Mouse (Mus musculus) forebrain, embryonic 10.5 days (tissue): ENCODE results near the gene Cd300lg. TPM values are rescaled to one million over a fixed set of nuclear protein-coding genes. Genes with fewer than 3 reads are reported as not detected.
A peak's percentile ranks its signal among the peaks of the same experiment; 100 is the strongest.

Source experiments
- DNase-seq: peaks from one replicate; pipeline ENCODE4 v3.0.0-alpha.2; 2017; ENCODE audit warnings: low spot score; ENCODE audit errors: extremely low spot score
- H3K27ac ChIP-seq: fragments of 300-500 bp; sonication (generic); 2 replicates; pipeline ENCODE4 v1.5.1; 2016; ENCODE audit warnings: mild to moderate bottlenecking
- H3K27me3 ChIP-seq: fragments of 300-500 bp; sonication (generic); 2 replicates; pipeline ENCODE4 v1.6.1; 2016; ENCODE audit warnings: mild to moderate bottlenecking; ENCODE audit not compliant: poor library complexity, severe bottlenecking
- H3K36me3 ChIP-seq: fragments of 300-500 bp; sonication (generic); replicated peaks from 2 replicates; pipeline ENCODE4 v1.6.1; 2016; ENCODE audit warnings: mild to moderate bottlenecking, moderate library complexity
- H3K4me1 ChIP-seq: fragments of 300-500 bp; sonication (generic); 2 replicates; pipeline ENCODE4 v1.6.1; 2016
- H3K4me3 ChIP-seq: fragments of 300-500 bp; sonication (generic); 2 replicates; pipeline ENCODE4 v1.5.1; 2016; ENCODE audit warnings: mild to moderate bottlenecking, moderate library complexity
- H3K9me3 ChIP-seq: fragments of 300-500 bp; sonication (generic); 2 replicates; pipeline ENCODE4 v1.6.1; 2016; ENCODE audit warnings: mild to moderate bottlenecking, moderate library complexity
- WGBS: fragments of 180-500 bp; shearing (Covaris S2); methylation state at CpG from one replicate; pipeline ENCODE4 v1.1.7; 2016; 5-methylcytosine and 5-hydroxymethylcytosine counted together
- polyA plus RNA-seq: library from polyadenylated mRNA; unstranded; fragments of >200 nt; fragmentation: Nextera tagmentation; extraction: Ambion mirVana; gene quantifications from 2 replicates; pipeline ENCODE4 v1.2.1, GENCODE M21; 2016

The Cd300lg gene
- polyA plus RNA-seq, 1 experiment from 2014 or later: 0.14 TPM

DNA sequence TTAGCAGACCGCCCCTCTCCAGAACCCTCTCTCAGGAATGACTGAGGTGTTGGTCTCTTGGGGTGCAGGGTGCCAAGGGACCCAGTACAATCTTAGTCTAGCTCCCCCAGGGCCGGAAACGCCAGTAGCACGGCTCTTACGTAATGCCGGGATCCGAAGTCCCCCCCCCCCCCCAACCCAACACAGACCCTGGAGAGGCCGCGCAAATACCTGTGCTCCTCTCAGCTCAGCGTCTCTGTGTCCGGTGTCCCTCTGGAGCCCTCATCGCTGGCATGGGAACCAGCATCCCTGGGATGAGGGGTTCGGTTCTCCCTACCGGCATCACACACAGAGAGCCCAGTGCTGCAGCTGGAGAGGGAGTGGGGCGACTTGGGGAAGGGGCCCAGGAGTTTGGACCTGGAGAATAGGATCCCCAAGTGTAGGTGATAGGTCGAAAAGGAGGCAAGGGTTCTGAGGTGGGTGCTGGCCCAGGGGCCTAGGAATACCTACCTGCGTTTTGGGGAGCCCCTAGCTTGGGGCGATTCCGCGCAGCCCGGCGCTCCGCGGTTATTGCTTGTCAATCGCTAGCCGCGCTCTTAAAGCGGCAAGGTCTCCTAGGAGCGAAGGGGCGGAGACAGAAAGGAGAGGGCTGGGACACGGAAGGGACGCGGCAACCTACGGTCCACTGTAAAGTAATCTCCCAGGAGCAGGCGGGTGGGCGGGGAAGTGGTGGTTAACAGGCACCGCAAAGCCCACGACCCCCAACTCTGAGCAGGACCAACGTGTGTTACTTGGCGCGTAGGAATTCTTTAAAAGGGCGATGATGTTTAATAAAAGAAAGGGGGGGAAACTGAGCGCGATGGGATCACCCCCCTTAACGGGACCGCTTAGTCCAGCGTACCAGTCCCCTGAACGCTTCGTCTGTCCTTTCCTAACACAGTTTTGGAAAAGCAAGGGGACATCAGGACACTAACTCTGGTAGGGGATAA, 46.9 kb downstream of the Cd300lg start, which contains the start of gene Mpp2:
TSS of gene Mpp2 (minus strand) at position 585 of the 968 bp plus-strand sequence.
- Histone ChIP-seq H3K27ac (peak within 1 kb of the TSS; percentile 94), H3K4me3 (peak within 1 kb of the TSS; percentile 79), H3K9me3 (peaks cover 7% of the 10 kb centered on the region; the same call in 1 of the 2 replicates), H3K36me3 (peaks cover 18% of the 10 kb centered on the region), H3K4me1 (peaks cover 60% of the 10 kb centered on the region), H3K27me3 (0 out of 2 replicates have a peak, but pooled peaks cover 15% of the 10 kb centered on the region)
- peak; percentile 85 for DNase-seq
- WGBS: under 1% methylated on average over 49 of the region's 49 CpGs

DNA sequence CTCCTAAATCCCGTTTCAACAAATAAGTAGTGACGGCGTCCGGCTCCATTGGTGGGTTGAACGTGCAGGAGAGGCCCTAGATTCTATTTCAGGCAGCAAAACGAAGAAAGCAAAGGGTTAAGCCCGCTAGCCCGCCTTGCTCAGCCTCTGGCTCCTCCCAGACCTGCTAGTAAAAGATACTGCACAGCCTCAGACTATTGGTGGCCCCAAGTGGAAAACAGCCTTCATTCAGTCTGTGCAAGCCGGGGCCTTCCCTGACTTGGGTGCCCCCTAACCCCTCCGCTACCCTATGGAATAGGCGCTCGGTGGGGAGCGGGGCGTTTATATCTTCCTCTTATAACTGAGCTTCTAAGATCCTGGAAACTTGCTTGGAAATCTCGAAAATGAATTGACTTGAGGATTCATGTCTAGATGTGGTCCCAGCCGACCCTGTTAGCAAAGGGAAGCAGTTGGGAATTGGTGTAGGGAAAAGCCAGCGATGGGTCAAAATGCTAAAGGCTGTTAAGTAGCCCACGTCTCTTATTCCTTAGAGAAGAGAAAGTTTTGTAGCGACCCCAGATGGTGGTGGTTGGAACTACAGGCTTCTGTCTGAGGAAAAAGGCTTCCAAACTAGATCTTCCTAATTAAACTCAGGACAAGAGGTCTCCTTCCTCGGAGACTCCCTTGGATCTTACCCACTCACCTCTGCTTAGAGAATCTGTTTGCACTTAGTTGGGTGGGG, 47.9 kb downstream of the Cd300lg start:
- H3K4me3 ChIP-seq: peak overlapping the region; percentile 79
- peak overlapping the region; percentile 94 for H3K27ac ChIP-seq
- 0 out of 2 replicates have a peak, but pooled peaks cover 15% of the 10 kb centered on the region for H3K27me3 ChIP-seq
- WGBS: under 1% methylated on average over 20 of the region's 20 CpGs
- 0 out of 2 replicates have a peak, but pooled peaks cover under 1% of the 10 kb centered on the region for H3K9me3 ChIP-seq
- DNase-seq: peak; percentile 86
- H3K4me1 ChIP-seq: peaks cover 52% of the 10 kb centered on the region
- H3K36me3 ChIP-seq: peaks cover 9% of the 10 kb centered on the region

DNA sequence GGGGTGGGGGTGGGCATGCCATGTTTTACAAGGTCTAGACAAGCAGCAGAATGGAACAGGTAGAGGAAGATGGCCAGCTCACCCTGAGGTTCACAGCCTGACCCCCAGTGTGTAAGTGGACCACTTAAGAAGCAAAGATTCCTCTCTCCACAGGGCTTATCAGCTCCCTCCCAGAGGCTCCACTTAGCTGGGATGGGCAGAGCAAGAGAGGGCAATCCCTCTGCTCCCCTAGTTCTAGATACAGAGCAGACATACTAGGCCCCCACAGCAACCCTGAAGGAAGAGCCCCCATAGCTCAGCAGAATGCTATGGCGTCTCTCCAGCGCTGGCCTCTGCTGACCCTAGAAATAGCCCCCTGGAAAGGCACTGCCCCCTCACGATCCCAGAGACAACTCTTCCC, 54.4 kb downstream of the Cd300lg start:
- no peak for DNase-seq
- 80% methylated on average over 3 of the region's 3 CpGs for WGBS
- Histone ChIP-seq H3K4me1 (peaks cover 20% of the 10 kb centered on the region), H3K4me3 (no peak overlapping the region), H3K36me3 (no peaks in the 10 kb centered on the region), H3K27me3 (peaks cover 49% of the 10 kb centered on the region), H3K9me3 (no peaks in the 10 kb centered on the region), H3K27ac (peak overlapping the region; percentile 79; the same call in 1 of the 2 replicates)

DNA sequence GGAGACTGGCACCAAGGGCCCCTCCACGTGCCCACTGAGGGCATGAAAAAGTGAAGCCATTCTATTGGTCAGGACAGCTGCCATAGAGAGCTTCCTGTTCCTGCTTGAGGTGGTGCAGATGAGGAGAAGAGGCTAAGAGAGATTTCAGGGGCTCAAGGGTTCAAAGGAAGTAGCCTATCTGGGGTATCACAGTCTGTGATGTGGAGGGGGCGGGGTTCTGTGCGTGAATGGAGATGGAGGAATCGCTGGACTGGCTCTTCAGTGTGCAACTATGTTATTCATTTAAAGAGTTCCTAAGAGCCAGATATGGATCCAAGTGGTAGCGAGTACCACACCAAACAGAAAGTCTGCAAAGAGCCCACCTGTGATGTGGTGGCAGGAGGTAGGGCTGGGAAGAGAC, 55.1 kb downstream of the Cd300lg start:
- DNase-seq: no peak
- peak overlapping the region; percentile 79 for H3K27ac ChIP-seq
- no peaks in the 10 kb centered on the region for H3K36me3 ChIP-seq
- H3K4me3 ChIP-seq: peak overlapping the region; percentile 47
- no peaks in the 10 kb centered on the region for H3K9me3 ChIP-seq
- peaks cover 20% of the 10 kb centered on the region for H3K4me1 ChIP-seq
- H3K27me3 ChIP-seq: peaks cover 55% of the 10 kb centered on the region
- 77% methylated on average over 5 of the region's 5 CpGs for WGBS

DNA sequence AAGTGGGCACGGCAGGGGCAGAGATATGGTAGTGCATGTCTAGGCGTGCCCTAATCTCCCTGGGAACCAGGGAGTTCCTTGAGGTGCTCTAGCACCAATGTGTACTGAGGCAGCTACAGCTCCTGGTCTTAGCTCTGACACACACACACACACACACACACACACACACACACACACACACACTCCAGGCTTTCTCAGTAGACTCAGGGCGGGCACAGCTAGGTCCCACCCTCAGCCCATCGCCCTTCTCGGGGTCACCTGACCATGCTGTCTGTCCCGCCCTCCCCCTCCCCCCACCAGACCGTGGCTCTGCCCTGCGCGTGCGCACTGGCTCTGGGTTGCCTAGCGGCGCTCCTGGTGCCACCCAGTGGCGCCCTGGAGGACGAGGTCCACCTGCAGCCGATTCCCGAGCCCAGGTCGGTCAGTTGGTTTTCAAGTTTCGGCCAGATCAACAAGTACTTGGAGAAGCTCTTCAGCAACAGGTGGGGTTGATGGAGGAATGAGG, 55.6 kb downstream of the Cd300lg start:
- H3K27me3 ChIP-seq: peaks cover 55% of the 10 kb centered on the region
- peak overlapping the region; percentile 47 for H3K4me3 ChIP-seq
- H3K27ac ChIP-seq: peak overlapping the region; percentile 79
- H3K36me3 ChIP-seq: no peaks in the 10 kb centered on the region
- H3K4me1 ChIP-seq: peaks cover 23% of the 10 kb centered on the region
- no peaks in the 10 kb centered on the region for H3K9me3 ChIP-seq
- DNase-seq: peak; percentile 92
- WGBS: 9% methylated on average over 18 of the region's 18 CpGs

DNA sequence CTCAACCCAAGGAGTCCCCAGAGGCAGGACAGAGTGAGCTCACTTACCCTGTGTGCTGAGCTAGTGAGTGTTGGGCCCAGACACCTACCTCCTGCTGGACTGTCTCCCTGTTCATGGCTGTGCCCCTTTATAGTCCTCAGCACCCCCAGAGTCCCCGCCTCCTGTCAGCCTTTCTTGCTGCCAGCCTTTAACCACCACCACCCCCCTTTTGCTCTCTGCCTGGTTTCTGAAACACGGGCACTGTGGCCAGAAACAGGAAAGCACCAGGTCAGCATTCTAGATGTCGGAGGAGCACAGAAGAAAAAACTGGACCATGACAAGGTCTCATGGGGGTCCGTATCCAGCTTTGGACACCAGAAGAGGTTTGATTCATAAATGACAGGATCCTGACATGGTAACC, 59.9 kb downstream of the Cd300lg start, which contains the start of gene Ppy:
TSS of gene Ppy (minus strand) at position 101 of the 400 bp plus-strand sequence.
- no peaks in the 10 kb centered on the region for H3K36me3 ChIP-seq
- peaks cover 89% of the 10 kb centered on the region for H3K27me3 ChIP-seq
- no peak within 1 kb of the TSS for H3K27ac ChIP-seq
- no peaks in the 10 kb centered on the region for H3K9me3 ChIP-seq
- H3K4me3 ChIP-seq: no peak within 1 kb of the TSS
- H3K4me1 ChIP-seq: peaks cover 31% of the 10 kb centered on the region
- no peak for DNase-seq
- 90% methylated on average over 4 of the region's 4 CpGs for WGBS

DNA sequence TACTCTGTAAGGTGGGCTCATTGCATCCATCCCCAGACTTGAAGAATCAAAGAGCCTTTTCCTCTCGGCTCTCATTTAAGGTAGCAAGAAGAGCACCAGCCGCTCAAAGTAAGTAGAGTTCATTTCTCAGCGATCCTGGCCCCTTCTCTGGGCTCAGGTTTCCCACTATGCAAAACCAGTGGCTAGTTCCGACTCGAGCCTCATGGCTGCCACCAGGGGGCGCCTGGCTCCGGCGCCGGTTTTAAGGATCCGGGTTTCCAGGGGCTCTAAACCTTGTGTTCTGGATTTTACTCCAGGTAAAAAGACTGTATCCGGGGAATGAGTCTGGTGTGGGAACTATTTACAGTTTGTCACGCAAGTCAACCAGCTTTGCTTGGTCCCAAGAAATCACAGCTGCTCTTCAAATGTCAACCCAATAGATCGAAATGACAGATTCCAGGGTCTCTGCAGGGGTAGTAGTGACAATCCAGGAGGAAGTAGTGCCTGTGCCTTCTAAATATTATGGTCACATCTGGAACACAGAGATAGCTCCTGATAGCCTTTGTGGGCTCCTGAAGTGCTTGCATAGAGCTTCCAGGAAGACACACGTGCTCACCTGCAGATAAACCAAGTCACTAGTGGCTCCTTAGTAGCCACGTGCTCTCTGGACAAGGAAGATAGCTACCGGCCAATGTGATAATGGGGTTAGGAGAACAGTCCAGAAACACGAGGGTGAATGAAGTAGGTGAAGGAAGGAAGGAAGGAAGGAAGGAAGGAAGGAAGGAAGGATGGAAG, 61.4 kb downstream of the Cd300lg start:
- Histone ChIP-seq H3K27me3 (peaks cover 99% of the 10 kb centered on the region), H3K27ac (no peak overlapping the region), H3K36me3 (no peaks in the 10 kb centered on the region), H3K9me3 (no peaks in the 10 kb centered on the region), H3K4me3 (no peak overlapping the region), H3K4me1 (peaks cover 27% of the 10 kb centered on the region)
- DNase-seq: peak; percentile 76
- WGBS: 21% methylated on average over 17 of the region's 17 CpGs

Other genes with a start within 250 kb of the Cd300lg start
- 0.86 and 0.97 TPM in 2 replicates for gene Meox1, start 147.1 kb upstream of the Cd300lg start, polyA plus RNA-seq
- not detected in 2 replicates for gene Sost, start 74.5 kb upstream of the Cd300lg start, polyA plus RNA-seq
- not detected in 2 replicates for gene Cfap97d1, start 57.2 kb upstream of the Cd300lg start, polyA plus RNA-seq
- 12.1 and 12.6 TPM in 2 replicates for gene Dusp3, start 54.5 kb upstream of the Cd300lg start, polyA plus RNA-seq
- gene Mpp3, start 13.0 kb upstream of the Cd300lg start, polyA plus RNA-seq: 13.5 and 16.1 TPM in 2 replicates
- gene Mpp2, start 47.0 kb downstream of the Cd300lg start, polyA plus RNA-seq: 15.7 and 16.2 TPM in 2 replicates
- gene Ppy, start 59.8 kb downstream of the Cd300lg start, polyA plus RNA-seq: not detected in 2 replicates
- gene Pyy, start 66.3 kb downstream of the Cd300lg start, polyA plus RNA-seq: not detected in 2 replicates
- gene Nags, start 104.0 kb downstream of the Cd300lg start, polyA plus RNA-seq: not detected in 2 replicates
- gene Tmem101, start 114.9 kb downstream of the Cd300lg start, polyA plus RNA-seq: 37.3 and 39.8 TPM in 2 replicates
- gene Lsm12, start 143.8 kb downstream of the Cd300lg start, polyA plus RNA-seq: 137 and 141 TPM in 2 replicates
- 38.0 and 39.5 TPM in 2 replicates for gene G6pc3, start 148.1 kb downstream of the Cd300lg start, polyA plus RNA-seq
- gene Hdac5, start 188.7 kb downstream of the Cd300lg start, polyA plus RNA-seq: 39.8 and 44.6 TPM in 2 replicates
- 27.3 TPM in 2 replicates for gene BC030867, start 207.4 kb downstream of the Cd300lg start, polyA plus RNA-seq
- gene Asb16, start 227.2 kb downstream of the Cd300lg start, polyA plus RNA-seq: 0.05 and 0.06 TPM in 2 replicates
- gene Tmub2, start 243.4 kb downstream of the Cd300lg start, polyA plus RNA-seq: 44.9 and 46.0 TPM in 2 replicates